Mouse (Mus musculus) midbrain, postnatal 0 days (tissue): Measurements from ENCODE around the gene Asna1. TPM values are rescaled to one million over a fixed set of nuclear protein-coding genes. Genes with fewer than 3 reads are reported as not detected.
A peak's percentile ranks its signal among the peaks of the same experiment; 100 is the strongest.

Experiments
- ATAC-seq: fragments of 200-750 bp; cut with Nextera tagmentation; 2 replicates; pipeline ENCODE4 v1.8.0; 2017; ENCODE audit warnings: moderate number of reproducible peaks, mild to moderate bottlenecking, moderate TSS enrichment, moderate library complexity; ENCODE audit not compliant: low FRiP score
- DNase-seq: peaks from one replicate; pipeline ENCODE4 v3.0.0-alpha.2; 2015; ENCODE audit warnings: low spot score
- H3K27ac ChIP-seq: fragments of 300-500 bp; sonication (generic); 2 replicates; pipeline ENCODE4 v1.5.1; 2014; ENCODE audit warnings: low read depth, mild to moderate bottlenecking, low read length, mixed read lengths
- H3K27me3 ChIP-seq: fragments of 300-500 bp; sonication (generic); 2 replicates; pipeline ENCODE4 v1.6.1; 2014; ENCODE audit warnings: low read length, control low read depth, mixed read lengths; ENCODE audit not compliant: insufficient read depth
- H3K36me3 ChIP-seq: fragments of 300-500 bp; sonication (generic); 2 replicates; pipeline ENCODE4 v1.6.1; 2014; ENCODE audit warnings: low read length, control low read depth, mixed read lengths; ENCODE audit not compliant: insufficient read depth
- H3K4me1 ChIP-seq: fragments of 300-500 bp; sonication (generic); 2 replicates; pipeline ENCODE4 v1.6.1; 2014; ENCODE audit warnings: mild to moderate bottlenecking, control low read depth, antibody characterized with exemption, low read length, mixed read lengths; ENCODE audit not compliant: insufficient read depth
- H3K4me2 ChIP-seq: fragments of 300-500 bp; sonication (generic); 2 replicates; pipeline ENCODE4 v1.6.1; 2014; ENCODE audit warnings: low read depth, mild to moderate bottlenecking, low read length, mixed read lengths; ENCODE audit not compliant: poor library complexity, severe bottlenecking
- H3K4me3 ChIP-seq: fragments of 300-500 bp; sonication (generic); 2 replicates; pipeline ENCODE4 v1.5.1; 2014; ENCODE audit warnings: low read depth, mild to moderate bottlenecking, low read length, moderate library complexity
- H3K9ac ChIP-seq: fragments of 300-500 bp; sonication (generic); replicated peaks from 2 replicates; pipeline ENCODE4 v1.6.1; 2014; ENCODE audit warnings: mild to moderate bottlenecking, low read length, moderate library complexity, mixed read lengths; ENCODE audit not compliant: poor library complexity, severe bottlenecking
- H3K9me3 ChIP-seq: fragments of 300-500 bp; sonication (generic); 2 replicates; pipeline ENCODE4 v1.6.1; 2016; ENCODE audit warnings: low read length, control low read depth
- CTCF ChIP-seq: IDR thresholded peaks from 2 replicates; pipeline ENCODE4 v1.5.1; 2016; ENCODE audit warnings: antibody characterized with exemption, mild to moderate bottlenecking
- WGBS: fragments of 180-500 bp; shearing (Covaris S2); extraction: QIAGEN DNeasy Blood & Tissue Kit; methylation state at CpG from one replicate; pipeline ENCODE4 v1.1.7; 2014; 5-methylcytosine and 5-hydroxymethylcytosine counted together
- polyA plus RNA-seq: library from polyadenylated mRNA; unstranded; fragments of >200 nt; fragmentation: Nextera tagmentation; extraction: Ambion mirVana; gene quantifications from 2 replicates; pipeline ENCODE4 v1.2.1, GENCODE M21; 2015
- total RNA-seq: library from RNA; depleted of rRNA; stranded (reverse); fragments of >200 nt; gene quantifications from 2 replicates; pipeline ENCODE4 v1.2.3, GENCODE M21; 2014

The Asna1 gene
- total and polyA plus RNA-seq, 2 experiments from 2014 or later: 137 to 172 TPM

GRCm38 (mm10) chr8:85007686-85008085, 17.4 kb downstream of the Asna1 start:
- Histone ChIP-seq H3K9me3 (no peaks in the 10 kb centered on the region), H3K4me3 (no peak overlapping the region), H3K36me3 (0 out of 2 replicates have a peak, but pooled peaks cover 5% of the 10 kb centered on the region), H3K27ac (no peak overlapping the region), H3K27me3 (peaks cover 21% of the 10 kb centered on the region), H3K9ac (no peak overlapping the region), H3K4me2 (no peak overlapping the region), H3K4me1 (no peaks in the 10 kb centered on the region)
- peak; percentile 25; the same call in 1 of the 2 replicates for TF ChIP-seq CTCF
- WGBS: 19% methylated on average over 24 of the region's 25 CpGs
- ATAC-seq: no peak
- DNase-seq: no peak

- peak; percentile 90 for DNase-seq
- Histone ChIP-seq H3K27me3 (no peaks in the 10 kb centered on the region), H3K36me3 (peaks cover 23% of the 10 kb centered on the region; the same call in 1 of the 2 replicates), H3K4me1 (no peaks in the 10 kb centered on the region), H3K4me3 (no peak overlapping the region), H3K9ac (0 out of 2 replicates have a peak overlapping the region, but pooled peaks have one; percentile 8), H3K4me2 (peak overlapping the region; percentile 10; the same call in 1 of the 2 replicates), H3K27ac (no peak overlapping the region), H3K9me3 (no peaks in the 10 kb centered on the region)
- WGBS: 5% methylated on average over 19 of the region's 19 CpGs
- ATAC-seq: peak; percentile 48
- TF ChIP-seq CTCF: peak; percentile 88
These were observed 27.3 kb downstream of the Asna1 start for GRCm38 (mm10) chr8:84997649-84998295.

- Histone ChIP-seq H3K9ac (no peak overlapping the region), H3K4me1 (no peaks in the 10 kb centered on the region), H3K4me2 (no peak overlapping the region), H3K4me3 (no peak overlapping the region), H3K36me3 (peaks cover 18% of the 10 kb centered on the region; the same call in 1 of the 2 replicates), H3K27me3 (no peaks in the 10 kb centered on the region), H3K27ac (no peak overlapping the region), H3K9me3 (no peaks in the 10 kb centered on the region)
- DNase-seq: no peak
- no peak for TF ChIP-seq CTCF
- no peak for ATAC-seq
- 82% methylated on average over 5 of the region's 5 CpGs for WGBS
These were observed 28.1 kb downstream of the Asna1 start for GRCm38 (mm10) chr8:84996978-84997377.

GRCm38 (mm10) chr8:84995680-84996079, 29.4 kb downstream of the Asna1 start:
- TF ChIP-seq CTCF: no peak
- Histone ChIP-seq H3K4me3 (no peak overlapping the region), H3K4me1 (peaks cover 5% of the 10 kb centered on the region; the same call in 1 of the 2 replicates), H3K27me3 (no peaks in the 10 kb centered on the region), H3K36me3 (peaks cover 14% of the 10 kb centered on the region; the same call in 1 of the 2 replicates), H3K27ac (no peak overlapping the region), H3K9me3 (no peaks in the 10 kb centered on the region), H3K9ac (no peak overlapping the region), H3K4me2 (no peak overlapping the region)
- ATAC-seq (no peak), DNase-seq (peak; percentile 40)
- 24% methylated on average over 25 of the region's 25 CpGs for WGBS

GRCm38 (mm10) chr8:84994375-84994774, 30.7 kb downstream of the Asna1 start:
- DNase-seq (no peak), ATAC-seq (no peak)
- no peak for TF ChIP-seq CTCF
- Histone ChIP-seq H3K27ac (no peak overlapping the region), H3K4me3 (no peak overlapping the region), H3K9me3 (no peaks in the 10 kb centered on the region), H3K36me3 (peaks cover 14% of the 10 kb centered on the region; the same call in 1 of the 2 replicates), H3K4me2 (no peak overlapping the region), H3K4me1 (peaks cover 5% of the 10 kb centered on the region; the same call in 1 of the 2 replicates), H3K9ac (no peak overlapping the region), H3K27me3 (no peaks in the 10 kb centered on the region)
- 96% methylated on average over 9 of the region's 9 CpGs for WGBS

GRCm38 (mm10) chr8:84990836-84991235, 34.2 kb downstream of the Asna1 start:
- peak overlapping the region; percentile 59 for H3K4me3 ChIP-seq
- H3K9me3 ChIP-seq: no peaks in the 10 kb centered on the region
- H3K27ac ChIP-seq: peak overlapping the region; percentile 72
- peak overlapping the region; percentile 91 for H3K4me2 ChIP-seq
- H3K9ac ChIP-seq: peak overlapping the region; percentile 91
- H3K4me1 ChIP-seq: peaks cover 5% of the 10 kb centered on the region; the same call in 1 of the 2 replicates
- 0 out of 2 replicates have a peak, but pooled peaks cover 14% of the 10 kb centered on the region for H3K36me3 ChIP-seq
- no peaks in the 10 kb centered on the region for H3K27me3 ChIP-seq
- DNase-seq (peak; percentile 75), ATAC-seq (peak; percentile 59)
- WGBS: 5% methylated on average over 15 of the region's 15 CpGs
- TF ChIP-seq CTCF: no peak
